Mouse (Mus musculus): Measurements from ENCODE around the gene Cracr2b.

- TF ChIP-seq CTCF (IDR thresholded peaks at IDR 0.05; ENCODE audit: extremely low read depth, insufficient read length, insufficient replicate concordance, low read depth, low read length) (no peak), POLR2A (IDR thresholded peaks at IDR 0.05; ENCODE audit: low read depth, low read length) (no peak)
Measured at GRCm38 (mm10) chr7:141466607-141467148, 5.8 kb downstream of the Cracr2b start.

Data from small intestine, adult 2 months (tissue).